Mouse (Mus musculus) heart, embryonic 14.5 days (tissue): ENCODE results near the gene Dmrtc2. TPM values are rescaled to one million over a fixed set of nuclear protein-coding genes. Genes with fewer than 3 reads are reported as not detected.

ENCODE experiments used
- ATAC-seq: fragments of 200-750 bp; cut with Nextera tagmentation; 2 replicates; pipeline ENCODE4 v1.8.0; 2017; ENCODE audit warnings: low read depth, moderate TSS enrichment; ENCODE audit not compliant: insufficient number of reproducible peaks, insufficient read depth, low FRiP score
- H3K27ac ChIP-seq, 2 experiments: fragments of 200-500 bp in 1 of 2; fragments of 300-500 bp in 1 of 2; sonication (generic) in 1 of 2; replicated peaks in 1 of 2; 2 replicates each; pipeline ENCODE4 v1.5.1; 2012 to 2014; ENCODE audit warnings: low read depth in 2 of 2, low read length in 2 of 2, control low read depth in 1 of 2, mild to moderate bottlenecking in 1 of 2, mixed read lengths in 1 of 2; ENCODE audit not compliant: control insufficient read depth in 1 of 2, insufficient read depth in 1 of 2
- H3K27me3 ChIP-seq: fragments of 300-500 bp; sonication (generic); 2 replicates; pipeline ENCODE4 v1.6.1; 2014; ENCODE audit warnings: mild to moderate bottlenecking, low read length, control low read depth; ENCODE audit not compliant: control insufficient read depth, insufficient read depth
- H3K36me3 ChIP-seq: fragments of 300-500 bp; sonication (generic); 2 replicates; pipeline ENCODE4 v1.6.1; 2014; ENCODE audit warnings: mild to moderate bottlenecking, control low read depth, low read length, mixed read lengths; ENCODE audit not compliant: control insufficient read depth, insufficient read depth
- H3K4me1 ChIP-seq, 2 experiments: fragments of 200-500 bp in 1 of 2; fragments of 300-500 bp in 1 of 2; sonication (generic) in 1 of 2; 2 replicates each; pipeline ENCODE4 v1.6.1; 2012 to 2014; ENCODE audit warnings: low read length in 2 of 2, control low read depth in 1 of 2, mixed read lengths in 1 of 2; ENCODE audit not compliant: control insufficient read depth in 2 of 2, insufficient read depth in 2 of 2
- H3K4me2 ChIP-seq: fragments of 300-500 bp; sonication (generic); 2 replicates; pipeline ENCODE4 v1.6.1; 2014; ENCODE audit warnings: mild to moderate bottlenecking, low read length
- H3K4me3 ChIP-seq, 2 experiments: fragments of 200-500 bp in 1 of 2; fragments of 300-500 bp in 1 of 2; sonication (generic) in 1 of 2; 2 replicates each; pipeline ENCODE4 v1.5.1; 2012 to 2014; ENCODE audit warnings: low read length in 2 of 2, mild to moderate bottlenecking in 2 of 2, control low read depth in 1 of 2, low read depth in 1 of 2, moderate library complexity in 1 of 2; ENCODE audit not compliant: control insufficient read depth in 1 of 2, insufficient read depth in 1 of 2
- H3K9ac ChIP-seq: fragments of 300-500 bp; sonication (generic); 2 replicates; pipeline ENCODE4 v1.6.1; 2014; ENCODE audit warnings: mild to moderate bottlenecking, low read length
- H3K9me3 ChIP-seq: fragments of 300-500 bp; sonication (generic); 2 replicates; pipeline ENCODE4 v1.6.1; 2016; ENCODE audit warnings: low read length, control low read depth; ENCODE audit not compliant: control insufficient read depth
- WGBS: fragments of 180-500 bp; shearing (Covaris S2); extraction: QIAGEN DNeasy Blood & Tissue Kit; methylation state at CpG from one replicate; pipeline ENCODE4 v1.1.7; 2014; 5-methylcytosine and 5-hydroxymethylcytosine counted together
- polyA plus RNA-seq: library from polyadenylated mRNA; unstranded; fragments of >200 nt; fragmentation: Nextera tagmentation; extraction: Ambion mirVana; gene quantifications from 2 replicates; pipeline ENCODE4 v1.2.1, GENCODE M21; 2014

Dmrtc2 gene
- polyA plus RNA-seq, 1 experiment from 2014 or later, result not detected

DNA sequence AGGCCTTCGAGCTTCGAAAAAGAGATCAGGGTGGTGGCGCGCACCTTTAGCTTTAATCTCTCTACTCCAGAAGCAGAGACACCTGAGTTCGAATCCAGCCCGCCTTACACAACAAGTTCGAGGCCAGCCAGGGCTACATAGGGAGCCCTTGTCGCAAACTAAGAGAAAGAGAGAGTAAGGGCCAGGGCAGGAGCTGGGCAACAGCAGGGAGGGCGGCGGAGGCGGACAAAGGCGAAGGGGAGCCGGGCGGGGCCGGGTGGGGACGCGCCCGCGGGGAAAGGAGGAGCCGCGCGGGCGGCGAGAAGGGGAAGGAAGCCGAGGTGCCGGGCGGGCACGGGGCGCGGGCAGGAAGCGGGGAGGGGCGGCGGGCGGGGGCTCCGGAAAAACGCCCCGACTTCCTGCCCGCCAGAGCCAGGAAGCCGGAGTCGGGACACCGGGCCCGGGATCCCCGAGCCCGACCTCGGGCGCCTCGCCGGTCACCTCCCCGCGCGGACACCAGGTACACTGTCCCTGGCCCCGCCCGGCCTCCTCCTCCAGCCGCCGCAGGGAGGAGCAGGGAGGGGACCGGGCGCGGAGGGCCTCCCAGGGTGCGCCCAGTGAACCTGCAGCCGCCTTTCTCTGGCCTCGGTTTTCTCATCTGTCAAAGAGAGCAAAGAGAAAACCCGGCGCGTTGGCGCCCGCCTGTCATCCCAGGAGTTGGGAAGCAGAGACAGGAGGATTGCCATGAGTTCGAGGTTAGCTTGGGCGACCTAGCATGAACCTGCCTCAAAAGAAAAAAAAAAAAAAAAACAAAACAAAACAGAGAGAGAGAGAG lies 33.0 kb downstream of the Dmrtc2 start, which contains the start of gene Arhgef1:
Arhgef1 (plus strand) TSS at position 283 of the 814 bp plus-strand sequence.
- peak; percentile 7; the same call in 1 of the 2 replicates for ATAC-seq
- H3K27me3 ChIP-seq, result no peaks in the 10 kb centered on the region
- peak within 1 kb of the TSS; percentile 84 for H3K9ac ChIP-seq
- H3K36me3 ChIP-seq, result 0 out of 2 replicates have a peak, but pooled peaks cover 2% of the 10 kb centered on the region
- 7% methylated on average over 46 of the region's 68 CpGs for WGBS
- H3K9me3 ChIP-seq, result no peaks in the 10 kb centered on the region
- H3K4me1 ChIP-seq, result peaks cover 14 to 40% of the 10 kb centered on the region in 2 experiments; a peak in 3 of 4 replicates
- H3K4me2 ChIP-seq, result peak within 1 kb of the TSS; percentile 80
- peak within 1 kb of the TSS; percentile 75 to 82 for H3K4me3 ChIP-seq
- peak within 1 kb of the TSS; percentile 78 to 89 for H3K27ac ChIP-seq

DNA sequence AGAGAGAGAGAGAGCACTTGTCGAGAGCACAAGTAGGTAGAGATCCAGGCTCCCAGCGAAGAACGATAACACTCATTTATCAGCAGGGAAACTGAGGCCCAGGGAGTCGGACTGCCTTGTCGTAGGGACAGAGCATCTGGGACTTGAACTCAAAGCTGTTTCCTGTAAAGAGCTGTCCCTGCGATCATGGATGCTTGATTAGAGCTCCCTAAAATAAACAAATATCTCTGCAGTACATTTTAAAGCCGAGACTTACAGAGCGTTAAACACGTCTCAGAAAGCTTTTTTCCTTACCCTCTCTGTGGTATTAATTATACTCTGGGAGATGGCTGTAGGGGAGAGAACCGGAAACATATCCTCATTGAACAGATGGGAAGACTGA lies 33.6 kb downstream of the Dmrtc2 start:
- 26% methylated on average over 10 of the region's 10 CpGs for WGBS
- no peak for ATAC-seq

DNA sequence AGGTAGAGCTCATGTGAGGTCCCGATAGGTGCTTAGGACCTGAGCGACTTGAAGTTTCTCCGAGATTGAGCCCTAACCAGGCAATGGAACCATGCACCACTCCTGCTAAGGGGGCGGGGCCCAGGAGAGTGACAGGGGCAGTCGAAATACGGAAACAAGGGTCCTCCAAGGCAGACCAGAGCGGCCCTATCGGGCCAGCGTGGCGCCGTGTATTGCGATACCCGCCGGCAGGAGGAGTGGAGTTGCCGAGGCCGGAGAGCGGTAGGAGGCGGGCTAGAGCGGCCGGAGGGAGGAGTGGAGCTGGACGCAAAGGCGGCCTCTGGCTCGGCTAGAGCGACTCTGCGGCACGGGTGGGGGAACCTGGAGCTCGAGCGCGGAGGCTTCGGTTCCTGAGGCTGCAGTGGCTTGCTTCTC lies 34.2 kb downstream of the Dmrtc2 start:
- Histone ChIP-seq H3K9me3 (no peaks in the 10 kb centered on the region), H3K27ac (peak overlapping the region; percentile 69 to 89), H3K4me3 (peak overlapping the region; percentile 75 to 91), H3K27me3 (no peaks in the 10 kb centered on the region), H3K36me3 (peaks cover 14% of the 10 kb centered on the region), H3K4me2 (peak overlapping the region; percentile 80), H3K9ac (peak overlapping the region; percentile 84), H3K4me1 (peaks cover 14 to 40% of the 10 kb centered on the region in 2 experiments; a peak in 3 of 4 replicates)
- under 1% methylated on average over 30 of the region's 30 CpGs for WGBS
- ATAC-seq, result peak; percentile 95

More for the DNA sequence above, 33.6 kb downstream of the Dmrtc2 start:
- H3K9ac ChIP-seq, result peak overlapping the region; percentile 84
- H3K36me3 ChIP-seq, result peaks cover 8% of the 10 kb centered on the region
- no peaks in the 10 kb centered on the region for H3K27me3 ChIP-seq
- H3K9me3 ChIP-seq, result no peaks in the 10 kb centered on the region
- H3K4me3 ChIP-seq, result peak overlapping the region; percentile 75 to 82
- peak overlapping the region; percentile 80 for H3K4me2 ChIP-seq
- H3K4me1 ChIP-seq, result peaks cover 14 to 40% of the 10 kb centered on the region in 2 experiments; a peak in 3 of 4 replicates
- peak overlapping the region; percentile 75 to 89 for H3K27ac ChIP-seq

- peak; percentile 25; the same call in 1 of the 2 replicates for ATAC-seq
Measured at GRCm38 (mm10) chr7:24904936-24905335, 35.1 kb downstream of the Dmrtc2 start.

DNA sequence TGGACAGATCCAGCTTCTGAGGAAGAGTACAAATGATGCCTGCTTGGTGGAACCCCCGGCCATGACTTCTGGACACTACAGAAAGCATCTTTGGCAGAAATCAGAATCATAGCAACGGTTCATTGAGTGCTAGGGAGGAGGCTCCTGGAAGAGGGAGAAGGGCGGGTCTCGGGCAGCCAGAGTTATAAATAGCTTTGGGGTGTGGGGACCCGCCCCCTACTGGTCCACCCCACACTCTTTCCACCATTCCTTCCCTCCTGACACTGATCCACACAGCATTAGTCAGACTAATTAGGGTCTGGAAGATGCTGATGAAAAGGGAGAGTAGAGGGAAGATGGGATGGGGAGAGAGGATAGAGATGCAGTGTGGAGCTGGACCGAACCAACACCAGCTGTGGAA lies 36.7 kb downstream of the Dmrtc2 start:
- WGBS, result 24% methylated on average over 6 of the region's 6 CpGs
- H3K9ac ChIP-seq, result peak overlapping the region; percentile 7; the same call in 1 of the 2 replicates

More at GRCm38 (mm10) chr7:24904936-24905335, 35.1 kb downstream of the Dmrtc2 start:
- H3K27ac ChIP-seq, result peak overlapping the region in 1 of 2 experiments; percentile 48; a peak in 1 of 4 replicates
- peaks cover 14 to 40% of the 10 kb centered on the region in 2 experiments; a peak in 3 of 4 replicates for H3K4me1 ChIP-seq
- H3K4me2 ChIP-seq, result peak overlapping the region; percentile 80
- peak overlapping the region; percentile 84 for H3K9ac ChIP-seq
- H3K27me3 ChIP-seq, result no peaks in the 10 kb centered on the region
- no peaks in the 10 kb centered on the region for H3K9me3 ChIP-seq
- H3K4me3 ChIP-seq, result peak overlapping the region; percentile 75 to 91; a peak in 3 of 4 replicates
- 7% methylated on average over 3 of the region's 3 CpGs for WGBS
- peaks cover 23% of the 10 kb centered on the region for H3K36me3 ChIP-seq

DNA sequence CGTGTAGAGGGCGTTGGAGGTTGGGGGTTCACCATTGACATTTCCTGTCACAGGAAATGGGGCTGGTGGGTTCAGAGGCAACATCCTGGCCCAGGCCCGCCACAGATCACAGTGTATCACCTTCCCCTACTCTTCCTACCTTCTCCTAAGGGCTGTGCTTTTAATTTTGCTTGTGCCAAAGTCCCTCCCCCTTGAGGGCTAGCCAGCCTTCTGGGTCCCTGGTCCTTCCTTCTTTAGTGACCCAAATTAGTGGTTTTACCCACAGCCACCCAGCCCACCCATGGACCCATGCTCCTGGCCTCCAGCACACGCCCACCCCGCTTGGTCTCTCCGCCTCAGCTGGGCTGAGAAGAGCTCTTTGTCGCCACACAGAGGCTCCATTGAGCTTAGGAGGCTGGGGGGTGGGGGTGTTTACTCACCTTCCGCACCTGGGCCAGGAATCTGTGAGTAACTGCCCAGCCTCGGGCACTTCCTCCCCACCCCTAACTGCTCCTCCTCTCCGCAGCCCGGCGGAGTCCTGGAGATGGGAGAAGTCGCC lies 37.4 kb downstream of the Dmrtc2 start:
- no peaks in the 10 kb centered on the region for H3K9me3 ChIP-seq
- 44% methylated on average over 13 of the region's 13 CpGs for WGBS
- H3K27ac ChIP-seq, result no peak overlapping the region
- H3K4me1 ChIP-seq, result peaks cover 10 to 34% of the 10 kb centered on the region in 2 experiments; a peak in 3 of 4 replicates
- no peaks in the 10 kb centered on the region for H3K27me3 ChIP-seq
- H3K4me3 ChIP-seq, result no peak overlapping the region
- H3K4me2 ChIP-seq, result no peak overlapping the region
- peaks cover 43% of the 10 kb centered on the region for H3K36me3 ChIP-seq
- ATAC-seq, result no peak
- H3K9ac ChIP-seq, result no peak overlapping the region

More for the DNA sequence above, 36.7 kb downstream of the Dmrtc2 start:
- Histone ChIP-seq H3K27me3 (no peaks in the 10 kb centered on the region), H3K4me1 (peaks cover 14 to 40% of the 10 kb centered on the region in 2 experiments; a peak in 3 of 4 replicates), H3K36me3 (peaks cover 36% of the 10 kb centered on the region), H3K9me3 (no peaks in the 10 kb centered on the region), H3K4me3 (no peak overlapping the region), H3K4me2 (no peak overlapping the region), H3K27ac (no peak overlapping the region)
- ATAC-seq, result no peak

DNA sequence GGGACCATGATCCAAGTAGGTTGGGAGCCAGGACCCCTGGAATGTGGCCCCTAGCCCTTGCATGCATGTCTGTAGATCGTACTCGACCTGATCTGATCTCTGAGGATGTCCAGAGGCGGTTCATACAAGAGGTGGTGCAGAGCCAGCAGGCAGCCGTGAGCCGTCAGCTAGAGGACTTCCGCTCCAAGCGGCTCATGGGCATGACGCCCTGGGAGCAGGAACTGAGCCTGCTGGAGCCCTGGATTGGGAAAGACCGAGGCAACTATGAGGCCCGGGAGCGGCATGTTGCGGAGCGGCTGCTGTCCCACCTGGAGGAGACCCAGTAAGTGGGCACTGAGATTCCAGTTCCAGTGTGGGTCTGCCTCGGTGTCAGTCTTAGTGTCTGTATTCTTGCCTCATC lies 42.6 kb downstream of the Dmrtc2 start:
- Histone ChIP-seq H3K4me2 (no peak overlapping the region), H3K27ac (no peak overlapping the region), H3K27me3 (no peaks in the 10 kb centered on the region), H3K9ac (no peak overlapping the region), H3K4me3 (no peak overlapping the region), H3K9me3 (no peaks in the 10 kb centered on the region), H3K36me3 (peaks cover 67% of the 10 kb centered on the region), H3K4me1 (peaks cover 0 to under 1% of the 10 kb centered on the region in 2 experiments; a peak in 2 of 4 replicates)
- no peak for ATAC-seq
- WGBS, result 91% methylated on average over 14 of the region's 14 CpGs
